16 mouse cellular contexts compared by ENCODE assay signal in genomic region chr13:52618592-52618991, GRCm38 (mm10). TPM values are rescaled to one million over a fixed set of nuclear protein-coding genes. Genes with fewer than 3 reads are reported as not detected.
DNase-seq lines count a peak whose midpoint lies in the region; ATAC-seq lines count a peak whose summit lies in the region.
"Had no signal": no experiment of that assay in that cellular context is flagged by ENCODE, and none has a peak within 500 bp of the region (broad histone marks: within the 10 kb centered on the region; RNA-seq: fewer than 3 reads in every experiment).

No protein-coding gene starts in this region.

- H3K27me3 ChIP-seq in megakaryocyte, embryonic 14.5 days (replicated peaks), result no peaks in the 10 kb centered on the region
- H3K27me3 ChIP-seq: forebrain, embryonic 15.5 days; heart, embryonic 12.5 days had no signal

- peaks cover 99% of the 10 kb centered on the region for H3K36me3 ChIP-seq in megakaryocyte, embryonic 14.5 days (replicated peaks; ENCODE audit: low read length)
- peaks cover 62% of the 10 kb centered on the region for H3K36me3 ChIP-seq in macrophage (ENCODE audit: inconsistent target)
- H3K36me3 ChIP-seq: embryonic facial prominence, embryonic 10.5 days; forebrain, embryonic 15.5 days had no signal

- DNase-seq in 416B (ENCODE audit: low read depth) (peak; percentile 36), MEL-GATA-1-ER (ENCODE audit: extremely low read depth, low read depth) (peak; percentile 29)
- no peak for DNase-seq in lung, postnatal 36 days
- DNase-seq in layer of hippocampus, postnatal 36 days, result no peak
- DNase-seq in yolk sac, embryonic 10.5 days (ENCODE audit: low spot score), result no peak
- DNase-seq: adrenal gland, postnatal 10 days; cerebellum, adult 2 months; cerebellum, postnatal 10 days had no signal

- H3K9me3 ChIP-seq in megakaryocyte, embryonic 14.5 days, result no peaks in the 10 kb centered on the region
- H3K9me3 ChIP-seq: embryonic facial prominence, embryonic 10.5 days; forebrain, embryonic 15.5 days; heart, embryonic 12.5 days had no signal

- H3K79me2 ChIP-seq in macrophage (ENCODE audit: inconsistent target), result peaks cover 72% of the 10 kb centered on the region

- H3K27ac ChIP-seq in macrophage, result peak overlapping the region; percentile 74
- H3K27ac ChIP-seq: embryonic facial prominence, embryonic 10.5 days; forebrain, embryonic 15.5 days had no signal

- peaks cover 91% of the 10 kb centered on the region for H3K4me1 ChIP-seq in megakaryocyte, embryonic 14.5 days
- H3K4me1 ChIP-seq: embryonic facial prominence, embryonic 10.5 days; forebrain, embryonic 15.5 days had no signal

- 11% methylated on average over 4 of the region's 4 CpGs for WGBS in macrophage (ENCODE audit: missing documents)

- H3K4me3 ChIP-seq in megakaryocyte, embryonic 14.5 days (replicated peaks), result peak overlapping the region; percentile 72
- H3K4me3 ChIP-seq in macrophage (ENCODE audit: inconsistent target), result no peak overlapping the region
- H3K4me3 ChIP-seq: embryonic facial prominence, embryonic 10.5 days; forebrain, embryonic 15.5 days; heart, embryonic 12.5 days had no signal

- ATAC-seq in megakaryocyte, adult 5-6 weeks (ENCODE audit: poor library complexity, severe bottlenecking), result no peak
- ATAC-seq: forebrain, embryonic 15.5 days; hindbrain, embryonic 16.5 days; inflammation-experienced regulatory T-cells, adult 6 months had no signal

RNA-seq across cellular contexts. Expression of gene Syk, which starts 35.6 kb away (rescaled TPM):
- polyA plus RNA-seq in megakaryocyte, embryonic 14.5 days (2012; ENCODE audit: insufficient read depth, low replicate concordance), result 33.3 and 55.7 TPM in 2 replicates
- total RNA-seq in megakaryocyte, adult 5-6 weeks (2015), result 87.8 and 90.2 TPM in 2 replicates
- 157 and 178 TPM in 2 replicates for total RNA-seq in megakaryocyte, adult 5-6 weeks (2017)
- 1,000 to 10,000 TPM in 18 of 26 experiments, 100 to 1,000 TPM in 8; 824 to 3,159 (median 1,302) TPM for total RNA-seq in macrophage (2018; cell fraction: chromatin; rRNA removed)
- total RNA-seq in macrophage (2018; cell fraction: cytosol; rRNA removed), result 100 to 1,000 TPM; 254 to 524 (median 295) TPM
- 1,000 to 10,000 TPM in 13 of 26 experiments, 100 to 1,000 TPM in 13; 380 to 1,577 (median 999) TPM for total RNA-seq in macrophage (2018; cell fraction: nucleus; rRNA removed)
- polyA plus RNA-seq in macrophage (2018), result 133 to 298 TPM (median 216 TPM) in 3 replicates
- 1 to 10 TPM; 2.9 to 3.8 TPM for total RNA-seq in layer of hippocampus, postnatal 36 days (2021)

Comparison
In these comparisons a context has a peak if more than half of its experiments do, and no peak if none do; other contexts are left out.
1. DNase-seq: peak in 416B (single experiment) and MEL-GATA-1-ER (single experiment); none in lung, postnatal 36 days (single experiment), layer of hippocampus, postnatal 36 days (0 of 2) and yolk sac, embryonic 10.5 days (single experiment).
2. RNA of gene Syk, which starts 35.6 kb away (total RNA-seq): 87.8 to 178 TPM in megakaryocyte, adult 5-6 weeks; 2.9 to 3.8 TPM in layer of hippocampus, postnatal 36 days; every median in the first group is over 10 times any median in the second.